Mouse (Mus musculus) midbrain, embryonic 11.5 days (tissue): ENCODE data around the gene Dock1. TPM values are rescaled to one million over a fixed set of nuclear protein-coding genes. Genes with fewer than 3 reads are reported as not detected.

Experiments
- ATAC-seq: fragments of 200-750 bp; cut with Nextera tagmentation; 2 replicates; pipeline ENCODE4 v1.8.0; 2017; ENCODE audit warnings: moderate TSS enrichment, moderate library complexity; ENCODE audit not compliant: low FRiP score
- DNase-seq: peaks from one replicate; pipeline ENCODE4 v3.0.0; 2015; ENCODE audit warnings: low spot score; ENCODE audit errors: missing footprints
- H3K27ac ChIP-seq: fragments of 300-500 bp; sonication (generic); 2 replicates; pipeline ENCODE4 v1.5.1; 2014; ENCODE audit warnings: low read depth, low read length
- H3K27me3 ChIP-seq: fragments of 300-500 bp; sonication (generic); 2 replicates; pipeline ENCODE4 v1.6.1; 2014; ENCODE audit warnings: mild to moderate bottlenecking, low read length, moderate library complexity, mixed read lengths; ENCODE audit not compliant: control insufficient read depth, insufficient read depth
- H3K36me3 ChIP-seq: fragments of 300-500 bp; sonication (generic); 2 replicates; pipeline ENCODE4 v1.6.1; 2014; ENCODE audit warnings: mild to moderate bottlenecking, low read length, moderate library complexity, mixed read lengths; ENCODE audit not compliant: control insufficient read depth, insufficient read depth
- H3K4me1 ChIP-seq: fragments of 300-500 bp; sonication (generic); 2 replicates; pipeline ENCODE4 v1.6.1; 2014; ENCODE audit warnings: low read length; ENCODE audit not compliant: control insufficient read depth, insufficient read depth
- H3K4me2 ChIP-seq: fragments of 300-500 bp; sonication (generic); 2 replicates; pipeline ENCODE4 v1.6.1; 2014; ENCODE audit warnings: mild to moderate bottlenecking, moderate library complexity
- H3K4me3 ChIP-seq: fragments of 300-500 bp; sonication (generic); 2 replicates; pipeline ENCODE4 v1.5.1; 2014; ENCODE audit warnings: low read depth, low read length
- H3K9ac ChIP-seq: fragments of 300-500 bp; sonication (generic); 2 replicates; pipeline ENCODE4 v1.6.1; 2014; ENCODE audit warnings: low read length
- H3K9me3 ChIP-seq: fragments of 300-500 bp; sonication (generic); 2 replicates; pipeline ENCODE4 v1.6.1; 2016; ENCODE audit warnings: low read length; ENCODE audit not compliant: control insufficient read depth
- WGBS: fragments of 180-500 bp; shearing (Covaris S2); extraction: QIAGEN DNeasy Blood & Tissue Kit; methylation state at CpG from one replicate; pipeline ENCODE4 v1.1.7; 2014; 5-methylcytosine and 5-hydroxymethylcytosine counted together
- polyA plus RNA-seq: library from polyadenylated mRNA; unstranded; fragments of >200 nt; fragmentation: Nextera tagmentation; extraction: Ambion mirVana; gene quantifications from 2 replicates; pipeline ENCODE4 v1.2.1, GENCODE M21; 2014

The Dock1 gene
- 17.6 and 18.3 TPM in 2 replicates for polyA plus RNA-seq

GRCm38 (mm10) chr7:134670312-134671002 is at the start of gene Dock1:
Gene Dock1 (plus strand): TSS chr7:134670654.
- peaks cover 7% of the 10 kb centered on the region for H3K4me1 ChIP-seq
- no peak within 1 kb of the TSS for H3K27ac ChIP-seq
- DNase-seq (peak; percentile 95), ATAC-seq (peak; percentile 85)
- H3K4me3 ChIP-seq: peak within 1 kb of the TSS; percentile 61
- peak within 1 kb of the TSS; percentile 88 for H3K9ac ChIP-seq
- peak within 1 kb of the TSS; percentile 76 for H3K4me2 ChIP-seq
- no peaks in the 10 kb centered on the region for H3K9me3 ChIP-seq
- H3K27me3 ChIP-seq: peaks cover 12% of the 10 kb centered on the region
- no peaks in the 10 kb centered on the region for H3K36me3 ChIP-seq
- WGBS: 3% methylated on average over 64 of the region's 77 CpGs

- no peak overlapping the region for H3K9ac ChIP-seq
- H3K4me2 ChIP-seq: no peak overlapping the region
- no peaks in the 10 kb centered on the region for H3K36me3 ChIP-seq
- no peak overlapping the region for H3K27ac ChIP-seq
- no peaks in the 10 kb centered on the region for H3K27me3 ChIP-seq
- no peak for ATAC-seq
- H3K4me1 ChIP-seq: no peaks in the 10 kb centered on the region
- 89% methylated on average over 4 of the region's 4 CpGs for WGBS
- DNase-seq: peak; percentile 21
- H3K9me3 ChIP-seq: no peaks in the 10 kb centered on the region
- no peak overlapping the region for H3K4me3 ChIP-seq
Measured at GRCm38 (mm10) chr7:134627906-134628305, 42.5 kb upstream of the Dock1 start.

- no peaks in the 10 kb centered on the region for H3K27me3 ChIP-seq
- ATAC-seq (no peak), DNase-seq (no peak)
- no peaks in the 10 kb centered on the region for H3K4me1 ChIP-seq
- WGBS: 91% methylated on average over 8 of the region's 8 CpGs
- H3K9ac ChIP-seq: no peak overlapping the region
- H3K4me3 ChIP-seq: no peak overlapping the region
- no peak overlapping the region for H3K27ac ChIP-seq
- no peaks in the 10 kb centered on the region for H3K9me3 ChIP-seq
- no peak overlapping the region for H3K4me2 ChIP-seq
- no peaks in the 10 kb centered on the region for H3K36me3 ChIP-seq
Measured at GRCm38 (mm10) chr7:134650246-134650830, 20.1 kb upstream of the Dock1 start.

GRCm38 (mm10) chr7:134651071-134651470 is 19.4 kb upstream of the Dock1 start:
- no peaks in the 10 kb centered on the region for H3K9me3 ChIP-seq
- no peak for ATAC-seq
- H3K36me3 ChIP-seq: no peaks in the 10 kb centered on the region
- no peaks in the 10 kb centered on the region for H3K4me1 ChIP-seq
- no peak overlapping the region for H3K27ac ChIP-seq
- H3K4me2 ChIP-seq: no peak overlapping the region
- H3K27me3 ChIP-seq: no peaks in the 10 kb centered on the region
- 76% methylated on average over 3 of the region's 3 CpGs for WGBS
- no peak overlapping the region for H3K4me3 ChIP-seq
- H3K9ac ChIP-seq: no peak overlapping the region
- DNase-seq: no peak

- H3K9me3 ChIP-seq: peaks cover 3% of the 10 kb centered on the region; the same call in 1 of the 2 replicates
- H3K36me3 ChIP-seq: no peaks in the 10 kb centered on the region
- WGBS: 9% methylated on average over 2 of the region's 2 CpGs
- no peaks in the 10 kb centered on the region for H3K4me1 ChIP-seq
- ATAC-seq (peak; percentile 40; the same call in 1 of the 2 replicates), DNase-seq (peak; percentile 82)
- no peak overlapping the region for H3K27ac ChIP-seq
- H3K9ac ChIP-seq: no peak overlapping the region
- H3K4me2 ChIP-seq: no peak overlapping the region
- H3K27me3 ChIP-seq: no peaks in the 10 kb centered on the region
- no peak overlapping the region for H3K4me3 ChIP-seq
Measured at GRCm38 (mm10) chr7:134663241-134663640, 7.2 kb upstream of the Dock1 start.

- H3K27me3 ChIP-seq: peaks cover 8% of the 10 kb centered on the region
- no peak for ATAC-seq
- H3K4me3 ChIP-seq: no peak overlapping the region
- H3K4me1 ChIP-seq: no peaks in the 10 kb centered on the region
- no peak overlapping the region for H3K4me2 ChIP-seq
- H3K9me3 ChIP-seq: no peaks in the 10 kb centered on the region
- H3K36me3 ChIP-seq: no peaks in the 10 kb centered on the region
- no peak overlapping the region for H3K9ac ChIP-seq
- WGBS: 81% methylated on average over 5 of the region's 5 CpGs
- DNase-seq: peak; percentile 23
- no peak overlapping the region for H3K27ac ChIP-seq
Measured at GRCm38 (mm10) chr7:134665642-134666282, 4.7 kb upstream of the Dock1 start.

- Histone ChIP-seq H3K9ac (no peak overlapping the region), H3K27ac (no peak overlapping the region), H3K9me3 (no peaks in the 10 kb centered on the region), H3K4me3 (no peak overlapping the region), H3K27me3 (peaks cover 12% of the 10 kb centered on the region), H3K4me2 (no peak overlapping the region), H3K4me1 (peaks cover 7% of the 10 kb centered on the region), H3K36me3 (no peaks in the 10 kb centered on the region)
- 89% methylated on average over 4 of the region's 4 CpGs for WGBS
- ATAC-seq: no peak
- peak; percentile 35 for DNase-seq
Measured at GRCm38 (mm10) chr7:134667271-134667702, 3.2 kb upstream of the Dock1 start.

- WGBS: 89% methylated on average over 14 of the region's 14 CpGs
- peak overlapping the region; percentile 88 for H3K9ac ChIP-seq
Measured at GRCm38 (mm10) chr7:134669474-134670311, 761 bp upstream of the Dock1 start.

More at GRCm38 (mm10) chr7:134669474-134670311, 761 bp upstream of the Dock1 start:
- H3K27me3 ChIP-seq: peaks cover 12% of the 10 kb centered on the region
- ATAC-seq (no peak), DNase-seq (peak; percentile 86)
- peak overlapping the region; percentile 61; the same call in 1 of the 2 replicates for H3K4me3 ChIP-seq
- no peaks in the 10 kb centered on the region for H3K9me3 ChIP-seq
- no peak overlapping the region for H3K27ac ChIP-seq
- no peaks in the 10 kb centered on the region for H3K36me3 ChIP-seq
- peak overlapping the region; percentile 76; the same call in 1 of the 2 replicates for H3K4me2 ChIP-seq
- H3K4me1 ChIP-seq: peaks cover 7% of the 10 kb centered on the region
